Mouse (Mus musculus) urinary bladder, postnatal 36 days (tissue): ENCODE measurements around the gene Cstad.

Experiments
- DNase-seq, 2 experiments: peaks; one replicate each; pipeline ENCODE4 v3.0.0; 2022; ENCODE audit warnings: low spot score in 2 of 2, mixed read lengths in 1 of 2

Gene Cstad

DNA sequence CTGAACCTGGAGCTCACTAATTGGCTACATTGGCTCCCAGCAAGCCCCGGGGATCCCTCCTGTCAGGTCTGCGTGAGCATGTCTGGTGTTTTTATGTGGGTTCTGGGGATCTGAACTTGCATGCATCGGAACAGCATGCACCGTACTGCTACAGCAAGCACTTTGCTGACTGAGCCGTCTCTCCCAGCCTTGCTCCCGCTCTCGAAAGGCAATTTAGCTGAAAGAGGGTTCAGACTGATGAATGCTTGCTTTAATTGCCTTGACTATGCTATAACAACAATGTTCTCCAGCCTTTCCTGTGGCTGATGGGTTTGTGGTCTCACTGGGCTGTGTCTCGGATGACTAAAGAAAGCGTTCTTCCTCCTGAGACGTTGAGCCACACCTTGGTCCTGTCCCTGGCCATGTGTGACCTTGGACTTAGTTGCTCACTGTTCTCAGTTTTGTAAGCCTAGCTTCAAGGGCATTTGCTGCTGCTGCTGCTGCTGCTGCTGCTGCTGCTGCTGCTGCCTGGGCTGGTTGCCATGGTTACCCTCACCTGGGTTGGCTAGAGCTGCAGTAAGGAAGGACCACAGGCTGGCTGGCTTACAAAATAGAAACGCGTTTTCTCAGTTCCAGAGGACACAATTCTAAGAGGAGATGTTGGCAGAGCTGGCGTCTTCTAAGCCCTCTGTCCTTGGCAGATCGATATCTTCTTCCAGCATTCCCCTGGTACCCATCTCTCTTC, 34.4 kb downstream of the Cstad start:
- DNase-seq = no peak

GRCm38 (mm10) chr2:30629860-30630259, 35.0 kb downstream of the Cstad start:
- no peak for DNase-seq

GRCm38 (mm10) chr2:30636266-30636671, 41.4 kb downstream of the Cstad start:
- DNase-seq = no peak

GRCm38 (mm10) chr2:30637991-30638390, 43.2 kb downstream of the Cstad start:
- no peak for DNase-seq

- no peak for DNase-seq
These were observed 45.2 kb downstream of the Cstad start for GRCm38 (mm10) chr2:30640021-30640481.

- DNase-seq = no peak
These were observed 48.0 kb downstream of the Cstad start for GRCm38 (mm10) chr2:30642810-30643209.

- no peak for DNase-seq
These were observed 48.6 kb downstream of the Cstad start for GRCm38 (mm10) chr2:30643422-30643821.

DNA sequence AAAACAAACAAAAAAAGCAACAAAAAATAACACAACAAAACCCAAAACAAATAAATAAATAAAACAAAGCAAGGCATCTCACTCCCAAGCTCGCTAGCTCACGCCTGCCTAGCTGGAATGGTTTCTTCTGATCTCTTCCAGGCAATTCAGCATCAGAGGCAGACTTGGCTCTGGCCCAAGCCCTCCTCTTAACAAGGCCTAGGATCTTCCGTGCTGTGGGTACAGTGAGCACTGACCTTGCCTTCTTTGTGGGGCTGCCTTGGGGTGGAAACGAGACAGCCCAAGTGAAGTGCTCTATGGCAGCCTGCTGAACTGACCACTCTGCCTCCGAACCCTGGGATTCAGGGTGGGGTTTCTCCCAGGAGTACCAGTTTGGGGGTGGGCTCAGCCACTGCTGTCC, 52.0 kb downstream of the Cstad start:
- DNase-seq = peak; percentile 34 to 64

- DNase-seq = no peak
These were observed 52.6 kb downstream of the Cstad start for GRCm38 (mm10) chr2:30647303-30647881.

DNA sequence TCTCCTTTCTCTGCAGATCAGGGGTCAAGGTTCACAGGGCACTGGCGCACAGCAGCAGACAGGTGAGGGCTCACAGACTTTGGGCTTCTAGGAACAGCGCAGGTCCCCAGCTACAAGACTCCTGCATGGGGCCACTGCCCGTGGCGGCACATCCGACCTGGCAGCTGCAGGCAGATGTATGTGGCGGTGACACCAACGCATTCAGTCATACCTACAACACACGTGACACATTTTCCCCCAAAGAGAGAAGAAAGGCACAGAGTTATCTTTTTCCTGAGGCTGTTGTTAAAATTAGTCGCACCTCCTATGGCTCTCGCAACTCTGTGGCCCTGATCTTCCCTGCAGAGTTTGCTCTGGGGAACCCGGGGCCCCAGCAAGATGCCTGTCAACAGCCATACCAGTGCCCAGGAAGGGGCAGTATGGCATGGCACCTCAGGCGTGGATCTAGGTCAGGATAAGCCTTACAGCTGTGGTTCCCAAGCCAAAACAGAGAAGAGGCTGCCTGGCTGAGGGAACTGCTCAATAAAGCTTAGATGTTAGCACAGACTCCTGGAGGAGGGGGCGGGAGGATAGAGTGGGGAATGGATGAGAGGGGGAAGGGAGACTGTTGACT, 53.1 kb downstream of the Cstad start:
- no peak for DNase-seq

GRCm38 (mm10) chr2:30650249-30650648, 55.4 kb downstream of the Cstad start:
- DNase-seq = no peak

DNA sequence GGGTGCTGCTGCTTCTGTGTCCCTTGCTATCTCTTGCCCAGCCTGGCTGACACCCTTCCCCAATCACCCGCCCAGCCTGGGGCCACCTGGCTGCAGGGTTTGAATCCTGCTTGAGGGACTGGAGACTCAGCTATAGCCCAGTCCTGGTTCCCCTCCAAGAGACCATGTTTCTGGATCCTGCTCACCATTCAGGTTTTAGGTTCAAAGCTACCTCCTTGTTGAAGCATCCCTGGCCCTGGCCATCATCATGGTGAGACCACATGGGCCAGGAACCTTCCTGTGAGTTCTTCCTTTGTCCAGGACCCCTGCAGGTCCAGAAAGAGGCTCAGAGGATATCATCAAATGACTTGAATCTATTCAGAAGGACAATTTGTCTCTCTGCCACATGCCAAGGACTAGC, 57.0 kb downstream of the Cstad start:
- DNase-seq = no peak

GRCm38 (mm10) chr2:30652581-30653037, 57.8 kb downstream of the Cstad start:
- DNase-seq = no peak

GRCm38 (mm10) chr2:30653046-30653445, 58.2 kb downstream of the Cstad start:
- no peak for DNase-seq

- no peak for DNase-seq
These were observed 59.3 kb downstream of the Cstad start for GRCm38 (mm10) chr2:30654158-30654557.

DNA sequence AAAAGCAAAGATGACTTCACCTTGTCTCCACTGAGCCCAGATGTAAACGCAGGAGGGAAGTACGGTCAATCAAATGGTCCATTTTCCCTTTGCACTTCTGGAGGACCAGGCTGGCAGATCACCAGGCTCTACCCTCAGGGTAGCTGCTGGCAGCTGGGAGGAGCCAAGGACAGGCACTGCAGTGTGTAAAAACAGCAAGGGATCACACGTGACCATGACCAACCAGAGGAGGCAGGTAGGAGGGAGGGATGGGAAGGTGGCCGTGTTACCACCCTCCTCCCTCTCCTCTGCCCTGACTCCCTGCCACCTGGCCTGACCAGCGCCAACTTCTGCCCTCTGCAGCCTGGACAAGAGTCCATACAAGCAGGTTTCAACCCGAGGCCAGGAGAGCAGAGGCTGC, 59.7 kb downstream of the Cstad start:
- DNase-seq = no peak

- DNase-seq = no peak
These were observed 60.9 kb downstream of the Cstad start for GRCm38 (mm10) chr2:30655746-30656145.

DNA sequence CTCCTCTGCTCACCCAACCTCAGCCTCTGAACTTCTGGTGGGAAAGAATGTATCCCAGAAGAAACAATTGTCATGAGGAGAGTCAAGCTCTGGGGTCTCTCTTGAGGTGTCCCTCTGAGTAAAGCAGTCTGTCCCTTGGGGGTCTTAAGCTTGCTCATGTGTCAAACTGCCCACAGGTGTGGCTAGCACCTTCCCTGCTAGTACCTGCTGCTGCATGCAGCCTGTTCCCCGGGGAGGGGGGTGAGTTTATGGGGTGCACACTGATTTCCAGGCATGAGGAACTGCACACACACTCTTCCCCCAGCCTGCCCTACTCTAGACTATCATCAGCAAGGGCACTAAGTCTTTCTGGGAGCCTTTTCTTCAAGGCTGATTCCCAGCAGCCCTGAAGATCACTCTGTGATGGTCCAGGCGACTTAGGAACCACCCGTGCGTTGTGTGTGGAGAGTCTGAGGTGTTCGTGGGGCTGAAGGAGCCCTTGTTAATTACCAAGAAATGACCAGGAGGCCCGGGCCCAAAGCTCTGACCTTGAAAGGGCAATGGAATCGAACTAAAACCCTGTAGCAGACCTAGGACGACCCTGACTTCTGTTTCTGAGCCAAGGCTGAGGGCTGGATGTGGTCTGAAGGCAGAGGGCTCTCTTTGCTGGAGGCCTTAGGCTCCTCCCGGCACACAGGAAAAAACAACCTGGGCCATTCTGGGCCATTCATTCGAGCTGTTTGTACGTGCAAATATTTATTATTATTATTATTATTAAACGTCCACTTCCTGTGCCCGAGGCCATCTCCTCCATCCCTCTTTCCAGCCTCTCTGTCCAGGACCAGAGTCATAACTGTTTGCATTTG, 62.1 kb downstream of the Cstad start:
- no peak for DNase-seq

GRCm38 (mm10) chr2:30657674-30658479, 63.0 kb downstream of the Cstad start:
- peak in 1 of 2 experiments; percentile 34 for DNase-seq

GRCm38 (mm10) chr2:30658480-30658843, 63.6 kb downstream of the Cstad start:
- DNase-seq = peak; percentile 98 to 99
